Mouse (Mus musculus) neural tube, embryonic 12.5 days (tissue): Measurements from ENCODE around the gene Birc7. TPM values are rescaled to one million over a fixed set of nuclear protein-coding genes. Genes with fewer than 3 reads are reported as not detected.

Source experiments
- ATAC-seq: fragments of 200-750 bp; cut with Nextera tagmentation; 2 replicates; pipeline ENCODE4 v1.8.0; 2017; ENCODE audit warnings: low read depth, mild to moderate bottlenecking, moderate TSS enrichment, moderate library complexity; ENCODE audit not compliant: low FRiP score
- H3K27ac ChIP-seq: fragments of 300-500 bp; sonication (generic); 2 replicates; pipeline ENCODE4 v1.5.1; 2016
- H3K27me3 ChIP-seq: fragments of 300-500 bp; sonication (generic); replicated peaks from 2 replicates; pipeline ENCODE4 v1.6.1; 2016; ENCODE audit warnings: mild to moderate bottlenecking
- H3K36me3 ChIP-seq: fragments of 300-500 bp; sonication (generic); 2 replicates; pipeline ENCODE4 v1.6.1; 2016; ENCODE audit warnings: mild to moderate bottlenecking
- H3K4me1 ChIP-seq: fragments of 300-500 bp; sonication (generic); 2 replicates; pipeline ENCODE4 v1.6.1; 2016
- H3K4me2 ChIP-seq: fragments of 300-500 bp; sonication (generic); replicated peaks from 2 replicates; pipeline ENCODE4 v1.6.1; 2016; ENCODE audit warnings: mild to moderate bottlenecking
- H3K4me3 ChIP-seq: fragments of 300-500 bp; sonication (generic); 2 replicates; pipeline ENCODE4 v1.5.1; 2016
- H3K9ac ChIP-seq: fragments of 300-500 bp; sonication (generic); 2 replicates; pipeline ENCODE4 v1.6.1; 2016; ENCODE audit warnings: mild to moderate bottlenecking
- H3K9me3 ChIP-seq: fragments of 300-500 bp; sonication (generic); 2 replicates; pipeline ENCODE4 v1.6.1; 2016; ENCODE audit warnings: mild to moderate bottlenecking
- WGBS: fragments of 180-500 bp; shearing (Covaris S2); methylation state at CpG from one replicate; pipeline ENCODE4 v1.1.7; 2016; 5-methylcytosine and 5-hydroxymethylcytosine counted together
- polyA plus RNA-seq: library from polyadenylated mRNA; unstranded; fragments of >200 nt; fragmentation: Nextera tagmentation; extraction: Ambion mirVana; gene quantifications from 2 replicates; pipeline ENCODE4 v1.2.1, GENCODE M21; 2016

Gene Birc7
- polyA plus RNA-seq: 0.27 and 0.34 TPM in 2 replicates

- Histone ChIP-seq H3K9ac (no peak within 1 kb of the TSS), H3K4me2 (no peak within 1 kb of the TSS), H3K27ac (no peak within 1 kb of the TSS), H3K4me1 (no peaks in the 10 kb centered on the region; the same call in 1 of the 2 replicates), H3K36me3 (peaks cover 4% of the 10 kb centered on the region; the same call in 1 of the 2 replicates), H3K9me3 (no peaks in the 10 kb centered on the region), H3K27me3 (no peaks in the 10 kb centered on the region), H3K4me3 (no peak within 1 kb of the TSS)
- ATAC-seq: no peak
- 50% methylated on average over 4 of the region's 4 CpGs for WGBS
These were observed at the start of gene Birc7 for GRCm38 (mm10) chr2:180928723-180929122. Birc7 (plus strand) TSS chr2:180929023.

- WGBS: 47% methylated on average over 7 of the region's 7 CpGs
- Histone ChIP-seq H3K36me3 (peaks cover 10% of the 10 kb centered on the region), H3K27ac (peak overlapping the region; percentile 43; the same call in 1 of the 2 replicates), H3K4me3 (no peak overlapping the region), H3K4me1 (peaks cover 29% of the 10 kb centered on the region), H3K9me3 (no peaks in the 10 kb centered on the region), H3K9ac (no peak overlapping the region), H3K4me2 (peak overlapping the region; percentile 24), H3K27me3 (no peaks in the 10 kb centered on the region)
- ATAC-seq: peak; percentile 89
These were observed 49.3 kb upstream of the Birc7 start for GRCm38 (mm10) chr2:180879365-180880067.

GRCm38 (mm10) chr2:180881281-180881680 lies 47.5 kb upstream of the Birc7 start:
- no peak overlapping the region for H3K4me3 ChIP-seq
- H3K27me3 ChIP-seq: no peaks in the 10 kb centered on the region
- WGBS: 66% methylated on average over 9 of the region's 9 CpGs
- no peak overlapping the region for H3K9ac ChIP-seq
- peaks cover 10% of the 10 kb centered on the region for H3K36me3 ChIP-seq
- ATAC-seq: no peak
- H3K4me2 ChIP-seq: no peak overlapping the region
- H3K9me3 ChIP-seq: no peaks in the 10 kb centered on the region
- no peak overlapping the region for H3K27ac ChIP-seq
- peaks cover 34% of the 10 kb centered on the region for H3K4me1 ChIP-seq

- no peaks in the 10 kb centered on the region for H3K9me3 ChIP-seq
- 0 out of 2 replicates have a peak, but pooled peaks cover 3% of the 10 kb centered on the region for H3K27me3 ChIP-seq
- no peak overlapping the region for H3K4me3 ChIP-seq
- no peak overlapping the region for H3K4me2 ChIP-seq
- no peak overlapping the region for H3K27ac ChIP-seq
- WGBS: 82% methylated on average over 5 of the region's 5 CpGs
- H3K9ac ChIP-seq: no peak overlapping the region
- peaks cover 46% of the 10 kb centered on the region for H3K4me1 ChIP-seq
- H3K36me3 ChIP-seq: peaks cover 10% of the 10 kb centered on the region
- ATAC-seq: no peak
These were observed 43.6 kb upstream of the Birc7 start for GRCm38 (mm10) chr2:180885270-180885669.

- H3K36me3 ChIP-seq: no peaks in the 10 kb centered on the region
- 3% methylated on average over 19 of the region's 19 CpGs for WGBS
- H3K4me3 ChIP-seq: peak overlapping the region; percentile 32
- H3K27ac ChIP-seq: peak overlapping the region; percentile 99
- peaks cover 29% of the 10 kb centered on the region for H3K27me3 ChIP-seq
- no peak for ATAC-seq
- H3K9me3 ChIP-seq: no peaks in the 10 kb centered on the region
- peak overlapping the region; percentile 67 for H3K4me2 ChIP-seq
- peaks cover 52% of the 10 kb centered on the region for H3K4me1 ChIP-seq
- peak overlapping the region; percentile 67 for H3K9ac ChIP-seq
These were observed 39.4 kb upstream of the Birc7 start for GRCm38 (mm10) chr2:180889271-180889920.

DNA sequence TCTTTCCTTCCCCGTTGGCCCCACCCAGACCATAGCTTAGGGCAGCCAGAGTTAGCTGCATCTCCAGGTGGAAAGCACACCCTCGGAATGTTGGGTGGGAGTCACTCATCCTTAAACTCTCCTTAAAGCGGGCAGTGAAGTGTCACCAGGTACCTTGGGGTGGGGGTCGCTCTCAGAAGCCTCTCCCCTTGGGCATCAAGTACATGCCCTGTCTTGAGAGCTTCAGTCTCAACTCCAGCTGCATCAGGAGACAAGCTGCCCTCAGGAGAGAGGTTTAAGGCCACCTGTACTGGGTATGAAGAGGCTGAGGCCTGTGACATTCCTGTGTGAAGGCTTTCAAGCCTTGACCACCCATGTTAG lies 38.9 kb upstream of the Birc7 start:
- ATAC-seq: no peak
- peaks cover 56% of the 10 kb centered on the region for H3K4me1 ChIP-seq
- WGBS: 9% methylated on average over 4 of the region's 4 CpGs

GRCm38 (mm10) chr2:180890422-180891074 lies 38.3 kb upstream of the Birc7 start:
- no peaks in the 10 kb centered on the region for H3K9me3 ChIP-seq
- peak overlapping the region; percentile 99 for H3K9ac ChIP-seq
- H3K4me1 ChIP-seq: peaks cover 62% of the 10 kb centered on the region
- peak overlapping the region; percentile 67 for H3K4me2 ChIP-seq
- peaks cover 29% of the 10 kb centered on the region for H3K27me3 ChIP-seq
- peak overlapping the region; percentile 84 for H3K4me3 ChIP-seq
- ATAC-seq: no peak
- under 1% methylated on average over 29 of the region's 29 CpGs for WGBS
- peak overlapping the region; percentile 99 for H3K27ac ChIP-seq
- peaks cover 5% of the 10 kb centered on the region; the same call in 1 of the 2 replicates for H3K36me3 ChIP-seq

More for the DNA sequence above, 38.9 kb upstream of the Birc7 start:
- Histone ChIP-seq H3K9ac (no peak overlapping the region), H3K27me3 (peaks cover 29% of the 10 kb centered on the region), H3K4me3 (no peak overlapping the region), H3K9me3 (no peaks in the 10 kb centered on the region), H3K36me3 (no peaks in the 10 kb centered on the region), H3K4me2 (peak overlapping the region; percentile 67), H3K27ac (peak overlapping the region; percentile 99)

GRCm38 (mm10) chr2:180891075-180891834 lies 37.6 kb upstream of the Birc7 start:
- Histone ChIP-seq H3K27me3 (peaks cover 29% of the 10 kb centered on the region), H3K9ac (peak overlapping the region; percentile 99), H3K27ac (peak overlapping the region; percentile 99), H3K4me2 (peak overlapping the region; percentile 67), H3K4me1 (peaks cover 65% of the 10 kb centered on the region), H3K4me3 (peak overlapping the region; percentile 84), H3K36me3 (peaks cover 8% of the 10 kb centered on the region; the same call in 1 of the 2 replicates), H3K9me3 (no peaks in the 10 kb centered on the region)
- ATAC-seq: no peak
- WGBS: under 1% methylated on average over 37 of the region's 37 CpGs

DNA sequence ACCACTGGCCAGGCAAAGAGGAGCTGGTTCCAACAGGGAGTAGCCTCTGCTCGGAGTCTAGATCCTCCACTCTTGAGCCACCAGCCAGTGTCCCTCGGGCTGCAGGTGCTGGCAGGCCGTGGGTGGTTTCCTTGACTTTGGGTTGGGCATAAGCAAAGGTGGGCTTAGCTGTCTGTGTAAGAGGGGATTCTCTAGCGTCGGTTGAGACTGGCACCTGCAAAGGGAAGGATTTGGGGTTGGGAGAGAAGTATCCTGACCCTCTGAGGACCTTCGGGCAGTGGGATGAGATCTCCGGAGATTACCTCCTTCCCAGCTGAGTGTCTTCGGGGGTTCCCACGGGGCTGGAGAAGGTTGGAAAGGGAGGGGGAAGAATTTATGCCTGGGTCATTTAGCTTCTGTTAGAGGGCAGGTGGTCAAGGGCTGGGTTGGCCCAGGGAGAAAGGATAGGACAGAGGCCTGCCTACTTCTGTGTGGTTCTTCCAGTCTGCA lies 36.9 kb upstream of the Birc7 start:
- Histone ChIP-seq H3K4me3 (peak overlapping the region; percentile 84), H3K27ac (peak overlapping the region; percentile 99), H3K36me3 (peaks cover 8% of the 10 kb centered on the region; the same call in 1 of the 2 replicates), H3K27me3 (peaks cover 29% of the 10 kb centered on the region), H3K4me1 (peaks cover 68% of the 10 kb centered on the region), H3K4me2 (peak overlapping the region; percentile 67), H3K9ac (peak overlapping the region; percentile 99), H3K9me3 (no peaks in the 10 kb centered on the region)
- no peak for ATAC-seq
- 4% methylated on average over 9 of the region's 9 CpGs for WGBS

GRCm38 (mm10) chr2:180892841-180893521 lies 35.8 kb upstream of the Birc7 start:
- Histone ChIP-seq H3K27ac (peak overlapping the region; percentile 99), H3K4me1 (peaks cover 75% of the 10 kb centered on the region), H3K9ac (peak overlapping the region; percentile 99), H3K4me3 (peak overlapping the region; percentile 84), H3K9me3 (no peaks in the 10 kb centered on the region), H3K36me3 (peaks cover 8% of the 10 kb centered on the region; the same call in 1 of the 2 replicates), H3K27me3 (peaks cover 29% of the 10 kb centered on the region), H3K4me2 (peak overlapping the region; percentile 67)
- ATAC-seq: peak; percentile 11
- under 1% methylated on average over 97 of the region's 97 CpGs for WGBS

- peaks cover 29% of the 10 kb centered on the region for H3K27me3 ChIP-seq
- H3K4me2 ChIP-seq: peak overlapping the region; percentile 67
- peak overlapping the region; percentile 84 for H3K4me3 ChIP-seq
- peaks cover 69% of the 10 kb centered on the region for H3K4me1 ChIP-seq
- peaks cover 8% of the 10 kb centered on the region; the same call in 1 of the 2 replicates for H3K36me3 ChIP-seq
- peak; percentile 38 for ATAC-seq
- peak overlapping the region; percentile 99 for H3K27ac ChIP-seq
- peak overlapping the region; percentile 99 for H3K9ac ChIP-seq
- no peaks in the 10 kb centered on the region for H3K9me3 ChIP-seq
- WGBS: under 1% methylated on average over 38 of the region's 50 CpGs
These were observed 35.2 kb upstream of the Birc7 start for GRCm38 (mm10) chr2:180893537-180894028.
